Mouse (Mus musculus) NIH3T3 (cell line): ENCODE results near the gene Msl3.

Source experiments
- DNase-seq: peaks from one replicate; pipeline ENCODE4 v3.0.0-alpha.2; 2012; ENCODE audit warnings: low read depth

Msl3 gene

GRCm38 (mm10) chrX:168673525-168674406 lies at the start of gene Msl3:
Gene Msl3 (minus strand): TSS chrX:168673898.
- peak; percentile 83 for DNase-seq

GRCm38 (mm10) chrX:168717969-168718368 lies 44.3 kb upstream of the Msl3 start:
- peak; percentile 47 for DNase-seq

- DNase-seq, result no peak
Measured at GRCm38 (mm10) chrX:168674407-168674962, 787 bp upstream of the Msl3 start.

- DNase-seq, result no peak
Measured at GRCm38 (mm10) chrX:168672913-168673524, 679 bp downstream of the Msl3 start.

GRCm38 (mm10) chrX:168672425-168672824 lies 1.3 kb downstream of the Msl3 start:
- peak; percentile 82 for DNase-seq

- no peak for DNase-seq
Measured at GRCm38 (mm10) chrX:168663982-168664689, 9.6 kb downstream of the Msl3 start.

DNA sequence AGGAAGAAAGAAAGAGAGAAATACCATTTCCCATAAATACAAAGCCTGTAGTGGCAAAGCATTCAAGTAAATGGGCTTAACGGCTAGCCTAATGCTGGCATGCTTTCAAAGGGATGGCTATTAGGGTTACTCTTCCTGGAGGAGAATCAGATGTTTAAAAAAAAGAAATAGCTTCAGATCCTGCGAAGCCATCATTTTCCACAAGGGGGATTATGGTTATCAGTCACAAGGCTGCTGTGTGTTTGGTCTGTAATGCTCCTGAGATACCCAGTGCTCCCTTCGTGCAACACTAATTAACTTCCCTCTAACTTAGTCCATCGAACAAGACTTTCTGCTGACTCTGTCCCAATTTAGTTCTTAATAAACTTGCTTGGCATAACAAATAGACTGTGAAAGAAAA lies 13.5 kb downstream of the Msl3 start:
- DNase-seq, result peak; percentile 7

GRCm38 (mm10) chrX:168659803-168660202 lies 13.9 kb downstream of the Msl3 start:
- peak; percentile 75 for DNase-seq

- DNase-seq, result no peak
Measured at GRCm38 (mm10) chrX:168659275-168659674, 14.4 kb downstream of the Msl3 start.

- DNase-seq, result no peak
Measured at GRCm38 (mm10) chrX:168657795-168658194, 15.9 kb downstream of the Msl3 start.

DNA sequence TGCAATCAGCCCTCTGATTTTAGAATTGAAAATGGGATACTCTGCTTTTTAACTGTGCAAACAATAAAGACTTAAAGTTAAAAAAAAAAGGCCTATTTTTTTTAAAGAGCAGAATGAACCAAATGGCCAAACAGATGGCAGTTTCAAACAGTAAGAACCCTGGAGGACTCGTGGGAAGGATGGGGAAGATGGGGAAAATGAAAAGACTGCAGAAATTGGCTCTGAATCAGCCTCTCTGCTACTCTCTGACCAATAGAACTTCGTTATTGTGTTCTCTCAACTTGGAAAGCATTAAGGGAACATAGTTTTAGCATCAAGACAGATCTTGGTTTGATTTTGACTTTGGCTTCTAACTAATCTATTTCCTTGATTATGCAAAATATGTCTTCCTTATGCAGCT lies 24.4 kb downstream of the Msl3 start:
- no peak for DNase-seq

DNA sequence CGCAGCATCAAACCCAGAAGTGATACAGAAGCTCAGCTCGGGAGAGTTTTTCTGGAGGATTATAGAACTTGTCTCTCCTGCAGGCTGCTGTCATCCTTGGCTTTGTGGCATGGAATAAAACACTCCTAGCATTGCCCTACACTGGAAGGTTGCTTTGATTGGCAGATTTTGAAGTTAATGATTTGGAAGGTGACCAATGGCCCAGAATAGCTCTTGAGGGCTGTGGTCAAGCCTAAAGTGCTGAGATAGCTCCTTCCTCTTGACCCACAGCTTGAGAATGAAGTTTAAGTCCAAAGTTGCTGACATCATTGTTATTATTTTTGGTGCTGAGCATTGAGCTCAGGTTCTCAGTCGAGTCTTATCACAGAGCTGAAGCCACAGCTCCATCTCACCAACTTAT lies 26.0 kb downstream of the Msl3 start:
- peak; percentile 3 for DNase-seq

DNA sequence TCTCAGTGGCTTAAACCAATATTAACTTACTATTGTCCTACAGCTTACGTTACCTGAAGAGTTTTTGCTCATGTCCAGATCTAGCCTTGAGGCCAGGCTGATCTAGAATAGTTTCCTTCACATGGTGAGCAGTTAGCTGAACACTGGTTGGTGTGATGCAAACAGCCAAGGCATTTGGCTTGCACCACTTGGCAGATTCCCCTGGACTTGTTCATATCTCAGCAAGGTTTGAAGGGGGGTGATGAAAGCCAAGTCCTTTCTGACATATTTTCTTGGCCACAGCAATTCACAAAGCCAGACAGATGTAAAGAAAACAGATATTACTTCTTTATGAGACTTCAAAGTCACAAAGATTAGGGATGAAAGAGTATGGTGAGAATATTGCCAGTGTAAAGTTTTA lies 30.2 kb downstream of the Msl3 start:
- DNase-seq, result peak; percentile 67

DNA sequence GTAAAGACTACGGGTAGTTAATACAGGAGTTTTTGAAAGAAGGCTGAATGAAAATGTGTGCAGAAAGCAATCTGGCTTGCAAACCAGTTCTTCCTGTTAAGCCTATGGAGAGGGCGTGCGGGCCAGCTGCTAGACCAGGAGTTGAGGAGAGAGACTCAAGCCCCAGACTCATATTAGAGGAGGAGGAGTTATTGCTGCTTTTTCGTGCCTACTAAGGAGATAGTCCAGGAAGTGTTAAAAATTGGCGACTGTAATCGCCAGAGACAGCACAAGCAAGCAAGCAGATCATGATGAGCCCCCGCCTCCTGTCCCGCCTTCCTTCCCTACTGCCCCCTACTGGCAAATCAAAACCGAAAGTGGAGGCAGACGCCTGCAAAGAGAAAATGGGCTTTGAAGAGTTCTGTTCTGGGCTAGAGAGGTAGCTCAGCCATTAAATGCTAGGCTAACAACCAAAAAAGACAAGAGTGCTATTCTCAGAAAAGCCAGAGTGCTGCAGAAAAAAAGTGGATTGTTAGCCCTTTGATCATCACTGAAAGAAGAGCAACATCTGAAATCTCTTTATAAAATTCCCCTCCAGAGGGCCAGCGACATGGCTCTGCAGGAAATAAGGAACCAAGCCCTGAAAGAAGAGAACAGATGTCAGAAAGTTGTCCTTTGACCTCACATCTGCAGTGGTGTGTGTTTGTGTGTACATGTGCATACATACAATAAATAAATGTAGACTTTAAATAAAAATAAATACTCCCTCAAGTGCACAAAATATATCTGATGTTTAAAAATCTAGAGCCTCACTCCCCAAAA lies 33.9 kb downstream of the Msl3 start:
- DNase-seq, result peak; percentile 85
